Mouse (Mus musculus): ENCODE results near the gene Mrpl12.

DNA sequence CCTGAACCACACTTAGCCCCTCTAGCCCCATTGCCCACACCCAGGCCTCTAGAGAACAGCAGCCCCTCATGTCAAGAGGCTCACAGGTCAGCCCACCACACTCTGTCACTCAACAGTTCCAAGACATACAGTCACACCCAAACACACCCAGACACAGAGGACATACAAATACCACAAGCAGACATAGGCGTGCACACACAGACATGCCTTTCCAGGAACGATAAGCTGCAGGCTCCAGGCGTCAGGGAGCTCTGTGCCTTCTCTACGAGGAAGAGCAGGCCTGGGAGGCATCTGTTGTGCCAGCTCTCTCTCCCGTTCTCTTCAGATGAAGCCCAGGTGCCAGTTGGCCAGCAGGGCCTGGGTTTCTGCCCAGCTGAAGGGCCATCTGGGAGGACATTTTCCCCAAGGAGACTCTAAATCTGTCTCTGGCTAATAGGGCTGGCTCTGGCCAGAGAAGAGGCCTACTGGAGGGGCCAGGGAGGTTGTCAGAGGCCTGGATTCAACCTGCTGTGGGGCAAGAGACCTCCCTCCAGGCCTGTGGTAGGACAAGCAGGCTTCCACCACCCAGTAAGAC, 36.6 kb downstream of the Mrpl12 start:
- no peak for TF ChIP-seq CTCF (IDR thresholded peaks at IDR 0.05; ENCODE audit: low read depth)
- TF ChIP-seq EP300 (IDR thresholded peaks at IDR 0.05; ENCODE audit: low read depth) = no peak

Data from heart, postnatal 0 days (tissue).